Mouse (Mus musculus): Measurements from ENCODE around the gene Mrpl39. TPM values are rescaled to one million over a fixed set of nuclear protein-coding genes. Genes with fewer than 3 reads are reported as not detected.

Mrpl39 gene
- polyA plus RNA-seq, 1 experiment = 79.8 TPM

DNA sequence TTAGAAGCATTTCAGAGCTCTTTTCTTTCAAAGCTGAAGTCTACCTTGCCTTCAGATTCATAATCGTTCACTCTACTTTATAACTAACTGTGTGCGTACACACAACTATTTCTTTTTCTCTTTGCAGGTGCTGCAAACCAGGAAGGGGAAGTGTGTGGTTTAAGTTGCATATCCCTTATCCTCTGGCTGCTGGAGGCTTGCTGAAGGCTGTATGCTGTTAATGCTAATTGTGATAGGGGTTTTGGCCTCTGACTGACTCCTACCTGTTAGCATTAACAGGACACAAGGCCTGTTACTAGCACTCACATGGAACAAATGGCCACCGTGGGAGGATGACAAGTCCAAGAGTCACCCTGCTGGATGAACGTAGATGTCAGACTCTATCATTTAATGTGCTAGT lies 21.6 kb downstream of the Mrpl39 start:
- no peak overlapping the region for H3K27ac ChIP-seq (replicated peaks; ENCODE audit: low read depth, low read length)
- no peak overlapping the region for H3K4me3 ChIP-seq (ENCODE audit: insufficient read depth, low read depth, low read length)
- H3K4me1 ChIP-seq (ENCODE audit: control insufficient read depth, insufficient read depth, insufficient read length, low read length) = no peaks in the 10 kb centered on the region

DNA sequence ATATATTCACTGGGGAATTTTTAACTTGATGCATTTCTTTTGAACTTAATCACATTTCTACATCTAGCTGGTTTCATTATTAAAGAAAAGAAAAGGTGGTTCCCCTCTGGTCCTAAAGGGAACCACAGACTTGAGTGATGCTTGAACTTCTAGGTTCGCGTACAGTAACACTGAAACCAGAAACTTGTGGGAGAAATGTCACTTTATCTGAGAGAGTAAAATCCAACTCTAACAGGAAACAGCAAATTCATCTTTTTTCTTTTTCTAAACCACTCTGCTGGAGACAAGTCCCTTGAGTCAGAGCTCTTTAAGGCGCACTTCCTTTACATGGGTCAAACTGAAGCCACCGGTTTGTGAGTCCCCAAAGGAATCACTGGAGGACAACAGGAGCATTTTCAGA lies 22.4 kb downstream of the Mrpl39 start:
- Histone ChIP-seq H3K27ac (replicated peaks; ENCODE audit: low read depth, low read length) (no peak overlapping the region), H3K4me3 (ENCODE audit: insufficient read depth, low read depth, low read length) (no peak overlapping the region), H3K4me1 (ENCODE audit: control insufficient read depth, insufficient read depth, insufficient read length, low read length) (no peaks in the 10 kb centered on the region)

DNA sequence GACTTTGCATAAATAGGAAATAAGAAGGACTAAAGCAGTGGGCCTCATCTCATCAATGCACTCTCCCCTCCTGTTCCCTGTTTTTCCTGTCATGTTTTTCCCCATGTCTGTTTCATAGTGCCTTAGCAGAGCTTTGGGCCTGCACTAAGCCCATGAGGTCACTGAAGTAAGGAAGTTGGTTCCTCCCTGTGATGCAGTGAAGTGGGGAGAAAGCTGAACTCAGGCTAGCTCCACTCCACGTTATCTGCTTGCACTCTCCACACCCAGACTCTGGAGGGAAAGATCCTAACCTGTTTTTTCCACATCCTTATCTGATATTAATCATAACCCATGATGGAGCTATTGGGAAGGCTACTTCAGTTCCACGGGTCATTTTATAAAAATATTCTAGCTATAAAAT lies 26.9 kb downstream of the Mrpl39 start:
- Histone ChIP-seq H3K27ac (replicated peaks; ENCODE audit: low read depth, low read length) (no peak overlapping the region), H3K4me3 (ENCODE audit: insufficient read depth, low read depth, low read length) (no peak overlapping the region), H3K4me1 (ENCODE audit: control insufficient read depth, insufficient read depth, insufficient read length, low read length) (no peaks in the 10 kb centered on the region)

DNA sequence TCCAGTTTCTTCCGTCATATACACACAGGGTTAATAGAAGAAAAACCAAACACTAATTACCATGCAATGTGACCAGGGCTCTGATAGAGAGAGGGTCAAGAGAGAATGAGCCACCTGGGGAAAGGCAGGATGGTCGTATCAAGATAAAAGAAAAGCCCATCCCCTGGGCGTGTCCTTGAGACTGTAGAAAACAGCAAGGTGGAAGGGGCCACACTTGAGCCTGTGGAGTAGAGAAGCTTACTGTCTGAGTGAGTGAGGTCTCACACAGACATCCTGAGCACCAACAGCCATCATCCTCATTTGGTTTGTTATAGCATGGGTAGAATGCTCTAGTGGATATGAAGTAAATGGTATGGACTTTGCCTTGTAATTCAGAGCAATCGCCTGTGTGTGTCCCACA lies 27.7 kb downstream of the Mrpl39 start:
- Histone ChIP-seq H3K27ac (replicated peaks; ENCODE audit: low read depth, low read length) (no peak overlapping the region), H3K4me3 (ENCODE audit: insufficient read depth, low read depth, low read length) (no peak overlapping the region), H3K4me1 (ENCODE audit: control insufficient read depth, insufficient read depth, insufficient read length, low read length) (no peaks in the 10 kb centered on the region)

DNA sequence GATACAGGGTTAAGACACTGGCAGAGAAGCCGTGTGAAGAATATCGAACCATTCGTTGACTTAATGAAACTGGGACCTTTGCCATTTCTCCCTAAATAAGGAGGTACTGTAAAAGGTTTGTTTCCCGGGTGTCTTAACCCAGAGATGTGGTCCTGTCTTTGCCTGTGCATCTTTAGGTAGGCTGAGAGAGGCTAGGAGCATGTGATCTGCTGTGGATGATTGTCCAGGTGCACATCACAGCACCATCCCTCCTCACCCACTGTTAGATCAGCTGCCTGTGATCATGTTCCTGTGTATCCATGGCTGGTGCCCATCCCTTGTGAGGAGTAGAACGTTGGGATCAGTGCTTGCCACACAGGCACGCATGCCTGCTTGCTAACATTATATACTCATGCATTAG lies 29.0 kb downstream of the Mrpl39 start:
- H3K4me3 ChIP-seq (ENCODE audit: insufficient read depth, low read depth, low read length) = no peak overlapping the region
- no peaks in the 10 kb centered on the region for H3K4me1 ChIP-seq (ENCODE audit: control insufficient read depth, insufficient read depth, insufficient read length, low read length)
- no peak overlapping the region for H3K27ac ChIP-seq (replicated peaks; ENCODE audit: low read depth, low read length)

DNA sequence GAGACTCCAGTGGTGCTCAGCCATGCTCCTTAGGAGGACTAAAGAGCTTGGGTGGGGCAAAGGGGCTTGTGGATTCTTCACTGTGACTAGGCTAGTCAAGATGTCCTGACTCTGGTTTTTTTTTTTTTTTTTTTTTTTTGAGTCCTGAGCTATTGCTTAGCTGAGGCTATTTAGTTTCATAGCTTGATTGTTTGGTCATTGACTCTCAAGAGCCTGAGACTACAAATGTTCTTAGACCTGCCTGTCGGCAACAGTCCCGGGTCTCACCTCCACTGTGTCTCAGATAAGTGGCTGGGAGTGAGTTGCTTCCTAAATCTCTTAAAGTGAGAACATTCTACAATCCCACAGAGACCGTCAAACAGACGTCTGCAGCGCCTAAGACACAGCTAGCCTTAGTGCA lies 30.0 kb downstream of the Mrpl39 start:
- Histone ChIP-seq H3K27ac (replicated peaks; ENCODE audit: low read depth, low read length) (no peak overlapping the region), H3K4me1 (ENCODE audit: control insufficient read depth, insufficient read depth, insufficient read length, low read length) (no peaks in the 10 kb centered on the region), H3K4me3 (ENCODE audit: insufficient read depth, low read depth, low read length) (no peak overlapping the region)

DNA sequence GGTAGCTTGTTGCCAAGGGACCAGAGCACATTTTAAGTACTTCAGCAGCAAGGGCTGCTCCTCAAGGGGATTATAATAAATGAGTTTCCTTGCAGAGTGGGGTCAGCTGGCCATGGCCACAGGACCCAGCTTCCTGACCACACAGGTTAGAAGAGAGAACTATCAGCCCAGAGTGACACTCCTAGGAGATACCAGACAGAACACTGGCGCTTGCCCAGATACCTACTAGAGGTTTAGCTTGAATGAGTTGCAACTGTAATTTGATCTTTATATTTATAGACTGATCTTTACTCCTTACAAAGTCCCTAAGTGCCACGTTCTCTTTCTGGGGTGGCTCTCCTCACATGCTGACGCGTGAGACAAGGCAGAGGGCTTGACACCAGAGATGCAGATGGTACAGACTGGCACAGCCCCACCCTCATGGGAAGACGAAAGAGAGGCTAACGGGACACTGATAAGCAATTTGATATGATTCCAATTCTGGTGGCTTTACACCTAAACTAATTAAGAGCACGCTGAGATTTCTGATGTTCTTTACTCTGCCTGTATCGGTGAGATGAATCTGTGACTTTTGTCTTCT lies 30.8 kb downstream of the Mrpl39 start:
- Histone ChIP-seq H3K4me3 (ENCODE audit: insufficient read depth, low read depth, low read length) (no peak overlapping the region), H3K4me1 (ENCODE audit: control insufficient read depth, insufficient read depth, insufficient read length, low read length) (no peaks in the 10 kb centered on the region), H3K27ac (replicated peaks; ENCODE audit: low read depth, low read length) (no peak overlapping the region)

DNA sequence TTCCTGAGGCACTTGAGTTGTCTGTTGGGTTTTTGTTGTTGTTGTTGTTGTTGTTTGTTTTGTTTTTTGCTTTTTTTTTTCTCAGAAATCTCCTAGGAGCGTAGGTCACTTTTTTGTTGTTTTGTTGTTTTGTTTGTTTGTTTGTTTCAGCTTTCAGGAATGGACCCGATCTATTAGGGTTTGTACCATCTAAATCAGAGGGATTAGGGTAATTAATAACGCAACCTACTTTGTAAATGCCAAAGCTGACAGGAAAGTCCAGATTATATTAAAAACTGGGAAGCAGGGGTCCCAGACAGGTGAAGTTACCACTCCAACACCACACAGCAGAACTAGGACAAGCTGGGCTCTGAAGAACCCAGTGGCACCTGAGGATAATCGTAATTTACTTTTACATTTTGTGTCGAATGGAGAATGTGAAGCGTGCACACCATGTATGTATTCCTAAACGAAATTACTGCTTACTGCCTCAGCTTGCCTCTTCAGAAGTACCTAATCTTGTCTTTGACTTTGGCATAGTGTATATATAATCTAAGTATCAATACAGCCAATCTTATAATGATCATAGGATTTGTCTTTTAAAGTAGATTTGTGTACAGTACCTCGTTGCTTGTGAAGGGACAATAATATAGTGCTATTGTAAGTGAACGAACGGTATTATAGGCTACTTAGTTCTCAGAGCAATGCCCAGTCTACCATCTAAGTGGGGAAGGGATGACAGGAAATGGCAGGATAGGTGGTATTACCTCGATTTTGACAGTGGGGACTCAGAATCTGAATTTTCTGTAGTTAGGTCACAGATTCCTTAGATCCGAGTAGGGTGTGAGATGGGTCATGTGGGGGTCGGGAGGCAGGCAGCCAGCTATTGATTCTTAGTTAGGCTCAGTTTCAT lies 31.5 kb downstream of the Mrpl39 start:
- Histone ChIP-seq H3K27ac (replicated peaks; ENCODE audit: low read depth, low read length) (no peak overlapping the region), H3K4me3 (ENCODE audit: insufficient read depth, low read depth, low read length) (peak overlapping the region; percentile 66; the same call in 1 of the 2 replicates), H3K4me1 (ENCODE audit: control insufficient read depth, insufficient read depth, insufficient read length, low read length) (no peaks in the 10 kb centered on the region)

DNA sequence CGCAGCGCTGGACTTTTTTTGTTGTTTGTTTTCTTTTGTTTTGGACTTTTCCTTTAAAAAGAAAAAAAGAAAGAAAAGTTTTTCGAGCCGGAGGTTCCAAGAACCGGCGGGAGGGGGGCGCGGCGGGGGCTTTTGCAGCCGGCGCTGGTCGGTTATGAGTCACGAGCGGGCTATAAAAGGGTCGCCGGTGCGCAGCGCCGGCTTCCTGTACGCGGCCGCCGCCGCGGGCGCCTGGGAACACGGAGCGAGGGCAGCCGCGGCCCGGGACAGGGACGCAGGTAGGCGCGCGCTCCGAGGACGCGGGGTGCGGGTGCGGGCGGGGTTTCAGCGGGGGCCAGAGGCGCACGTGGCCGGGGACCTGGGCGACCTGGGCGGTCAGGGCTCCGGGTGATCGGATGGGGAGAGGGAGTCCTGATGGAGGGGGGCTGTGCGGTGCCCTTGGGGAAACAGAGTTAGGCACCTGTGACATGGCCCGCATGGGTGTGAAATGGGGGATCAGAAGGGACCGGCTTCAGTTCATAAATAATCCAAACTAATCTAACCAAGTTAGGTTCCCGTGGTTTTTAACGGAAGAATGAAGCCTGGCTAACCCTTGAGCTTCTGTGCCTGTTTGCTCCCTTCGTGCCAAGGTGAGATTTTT lies 32.3 kb downstream of the Mrpl39 start:
- peak overlapping the region; percentile 66 for H3K4me3 ChIP-seq (ENCODE audit: insufficient read depth, low read depth, low read length)
- H3K27ac ChIP-seq (replicated peaks; ENCODE audit: low read depth, low read length) = no peak overlapping the region
- H3K4me1 ChIP-seq (ENCODE audit: control insufficient read depth, insufficient read depth, insufficient read length, low read length) = no peaks in the 10 kb centered on the region

DNA sequence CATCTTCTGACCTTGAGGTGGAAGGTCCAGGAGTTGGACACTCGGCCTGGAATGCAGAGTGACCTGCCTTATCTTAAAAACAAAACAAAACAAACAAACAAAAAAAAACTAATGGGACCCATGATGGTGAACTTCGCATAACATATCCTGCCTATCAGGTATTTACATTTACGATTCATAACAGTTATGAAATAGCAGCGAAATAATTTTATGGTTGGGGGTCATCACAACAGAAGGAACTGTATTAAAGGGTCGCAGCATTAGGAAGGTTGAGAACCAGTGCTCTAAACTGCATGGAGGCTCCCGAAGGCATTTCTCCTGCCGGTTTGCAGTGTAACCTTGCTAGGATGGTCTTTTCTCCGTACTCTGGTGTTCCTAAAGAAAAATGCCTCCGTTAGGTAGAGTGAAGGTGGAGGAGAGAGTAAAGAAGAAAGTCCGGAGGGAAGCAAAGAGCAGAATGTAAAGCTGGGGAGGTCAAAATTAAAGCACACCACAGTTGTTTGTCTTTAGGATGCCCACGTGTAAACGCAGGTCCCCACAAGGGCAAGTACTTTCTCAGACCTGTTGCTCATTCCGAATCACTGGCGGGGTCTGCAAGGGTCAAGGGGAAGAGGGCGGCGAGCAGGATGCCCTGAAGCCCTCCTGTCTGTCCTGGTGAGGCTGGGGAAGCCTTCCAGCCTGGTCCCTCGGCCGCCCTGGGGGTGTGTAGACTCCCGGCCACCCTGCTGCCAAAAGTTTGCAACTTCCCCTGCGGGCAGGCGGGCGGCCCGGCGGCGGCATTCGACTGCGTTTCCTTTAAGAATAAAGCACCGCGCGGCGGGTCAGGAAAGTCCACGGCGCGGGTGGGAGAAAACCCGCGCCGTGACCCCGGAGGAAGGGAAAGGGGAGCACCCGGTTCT lies 33.1 kb downstream of the Mrpl39 start:
- Histone ChIP-seq H3K4me3 (ENCODE audit: insufficient read depth, low read depth, low read length) (peak overlapping the region; percentile 66), H3K27ac (replicated peaks; ENCODE audit: low read depth, low read length) (no peak overlapping the region), H3K4me1 (ENCODE audit: control insufficient read depth, insufficient read depth, insufficient read length, low read length) (no peaks in the 10 kb centered on the region)

DNA sequence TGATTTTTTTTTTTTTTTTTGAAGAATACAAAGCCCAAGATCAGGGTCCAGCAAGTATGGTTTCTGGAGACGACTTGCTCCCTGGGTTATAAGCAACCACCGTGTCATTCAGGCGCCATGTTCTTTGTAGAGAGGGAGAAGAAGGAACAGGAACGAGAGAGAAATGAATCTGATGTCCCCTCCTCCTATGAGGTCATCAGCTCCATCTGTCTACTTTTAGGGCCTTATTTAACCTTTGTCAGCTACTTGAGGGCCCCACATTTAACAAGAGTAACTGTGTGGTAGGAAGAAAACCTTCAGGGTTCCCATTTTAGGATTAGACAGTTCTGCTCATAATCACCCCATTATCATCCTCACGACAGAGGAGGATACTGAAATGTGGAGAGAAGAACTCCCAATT lies 34.5 kb downstream of the Mrpl39 start:
- no peak overlapping the region for H3K27ac ChIP-seq (replicated peaks; ENCODE audit: low read depth, low read length)
- no peak overlapping the region for H3K4me3 ChIP-seq (ENCODE audit: insufficient read depth, low read depth, low read length)
- H3K4me1 ChIP-seq (ENCODE audit: control insufficient read depth, insufficient read depth, insufficient read length, low read length) = no peaks in the 10 kb centered on the region

DNA sequence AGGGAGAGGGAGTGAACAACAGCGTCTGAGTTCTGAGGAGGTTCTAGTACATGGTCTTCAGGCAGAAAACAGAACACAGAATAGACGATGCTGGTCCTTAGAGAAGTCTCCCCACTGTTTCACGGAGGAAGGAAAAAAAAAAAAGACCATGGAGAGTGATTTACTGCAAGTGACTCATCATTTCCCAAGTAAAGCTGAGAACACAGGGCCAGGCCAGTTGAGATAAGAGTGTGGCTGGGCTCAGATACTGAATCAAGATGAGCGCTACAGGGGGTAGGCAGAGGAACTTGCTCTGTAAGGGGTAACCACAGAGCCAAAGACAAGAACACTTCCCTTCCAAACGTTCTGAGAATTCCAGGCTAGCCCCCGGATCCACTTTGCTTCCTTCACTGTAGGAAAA lies 36.8 kb downstream of the Mrpl39 start:
- Histone ChIP-seq H3K4me1 (ENCODE audit: control insufficient read depth, insufficient read depth, insufficient read length, low read length) (no peaks in the 10 kb centered on the region), H3K4me3 (ENCODE audit: insufficient read depth, low read depth, low read length) (no peak overlapping the region), H3K27ac (replicated peaks; ENCODE audit: low read depth, low read length) (no peak overlapping the region)

DNA sequence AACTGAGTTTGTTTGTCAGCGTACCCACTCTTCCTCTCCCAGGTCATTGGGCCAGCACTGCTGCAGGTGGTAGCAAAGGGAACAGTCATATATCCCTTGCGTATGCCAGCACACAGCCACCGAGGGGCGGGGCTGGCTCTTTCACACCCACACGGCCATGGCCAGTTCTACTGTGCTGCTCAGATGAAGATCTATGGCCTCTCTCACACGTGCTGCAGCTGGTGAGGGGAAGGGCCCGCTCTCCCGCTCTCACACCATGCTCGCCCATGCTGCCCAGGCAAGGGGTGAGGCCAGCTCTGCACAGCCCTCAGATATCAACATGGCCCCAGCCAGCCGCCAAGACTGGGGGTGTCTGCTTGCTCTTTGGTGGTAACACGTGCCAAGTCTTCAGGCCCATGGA lies 39.4 kb downstream of the Mrpl39 start:
- Histone ChIP-seq H3K27ac (replicated peaks; ENCODE audit: low read depth, low read length) (no peak overlapping the region), H3K4me3 (ENCODE audit: insufficient read depth, low read depth, low read length) (no peak overlapping the region), H3K4me1 (ENCODE audit: control insufficient read depth, insufficient read depth, insufficient read length, low read length) (no peaks in the 10 kb centered on the region)

DNA sequence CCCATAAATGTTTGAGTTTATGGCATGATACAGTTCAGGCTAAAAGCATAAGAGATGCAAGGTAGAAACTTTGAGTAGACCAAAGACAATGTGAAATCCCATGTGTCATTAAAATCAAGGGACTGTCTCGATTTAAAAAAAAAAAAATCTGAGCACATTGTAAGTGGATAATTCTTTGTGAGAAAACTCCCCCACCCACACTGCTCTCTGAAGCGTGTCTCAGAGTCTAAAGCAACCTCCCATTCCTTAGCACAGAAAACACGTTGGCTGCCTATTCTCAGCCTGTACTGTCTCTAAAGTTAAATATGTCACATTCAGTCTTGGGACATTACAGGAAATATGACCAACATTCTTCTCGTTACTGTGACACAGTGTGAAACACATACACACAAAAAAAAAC lies 53.6 kb downstream of the Mrpl39 start:
- no peaks in the 10 kb centered on the region for H3K4me1 ChIP-seq (ENCODE audit: control insufficient read depth, insufficient read depth, insufficient read length, low read length)
- H3K27ac ChIP-seq (replicated peaks; ENCODE audit: low read depth, low read length) = no peak overlapping the region
- H3K4me3 ChIP-seq (ENCODE audit: insufficient read depth, low read depth, low read length) = no peak overlapping the region

DNA sequence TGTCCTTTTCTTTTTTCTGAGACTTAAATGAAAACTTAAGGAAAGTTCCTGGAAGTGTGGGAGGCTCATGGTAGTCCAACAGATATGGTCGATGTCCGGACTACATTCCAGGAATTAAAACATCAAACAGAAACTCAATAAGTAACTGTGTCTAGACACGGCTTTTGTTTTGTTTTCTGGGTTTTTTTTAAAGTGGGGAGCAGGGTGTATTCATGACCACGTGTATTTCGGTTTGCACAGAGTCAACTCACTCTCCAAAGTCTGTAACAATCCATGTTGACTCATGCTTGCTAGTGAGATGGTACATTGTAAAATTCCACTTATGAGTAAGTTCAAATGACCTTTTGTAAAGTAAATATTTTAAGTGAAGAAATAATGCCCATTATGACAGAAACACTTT lies 54.8 kb downstream of the Mrpl39 start:
- Histone ChIP-seq H3K4me3 (ENCODE audit: insufficient read depth, low read depth, low read length) (no peak overlapping the region), H3K27ac (replicated peaks; ENCODE audit: low read depth, low read length) (no peak overlapping the region), H3K4me1 (ENCODE audit: control insufficient read depth, insufficient read depth, insufficient read length, low read length) (no peaks in the 10 kb centered on the region)

Measured in brown adipose tissue, adult 24 weeks (tissue).